Comparison of ENCODE assay signal across 8 mouse cellular contexts in genomic region chr12:74055336-74055931, GRCm38 (mm10). TPM values are rescaled to one million over a fixed set of nuclear protein-coding genes. Genes with fewer than 3 reads are reported as not detected.
DNase-seq lines count a peak whose midpoint lies in the region; ATAC-seq and TF ChIP-seq lines count a peak whose summit lies in the region.
"Had no signal": no experiment of that assay in that cellular context is flagged by ENCODE, and none has a peak within 500 bp of the region (broad histone marks: within the 10 kb centered on the region; RNA-seq: fewer than 3 reads in every experiment).

No protein-coding gene starts in this region.

- dilution Hi-C loops in CH12.LX (cut with MboI; ENCODE audit: extremely low pct_ligation_motif_present, extremely low pct_unique_long_range_greater_than_20kb, low sequenced_read_pairs): no loop called here

- H3K4me1 ChIP-seq in CH12.LX (ENCODE audit: control insufficient read depth in 1 of 2, insufficient read depth in 2 of 2): no peaks in the 10 kb centered on the region
- H3K4me1 ChIP-seq in hindbrain, embryonic 15.5 days (replicated peaks): no peaks in the 10 kb centered on the region
- no peaks in the 10 kb centered on the region for H3K4me1 ChIP-seq in neural tube, embryonic 11.5 days (ENCODE audit: control insufficient read depth, insufficient read depth, low read length)
- H3K4me1 ChIP-seq: stomach, embryonic 15.5 days had no signal

- POLR2A ChIA-PET in Patski (lab: Charles Lee): no interaction called here

- no peaks in the 10 kb centered on the region for H3K79me2 ChIP-seq in CH12.LX (replicated peaks; ENCODE audit: control insufficient read depth, extremely low read depth, insufficient read depth, poor library complexity, severe bottlenecking)

- DNase-seq in CH12.LX (ENCODE audit: extremely low read depth) (peak; percentile 58), Patski (ENCODE audit: low read depth, low spot score) (no peak)
- DNase-seq in embryo, embryonic 11.5 days (ENCODE audit: low read depth, low spot score): peak; percentile 31
- peak; percentile 80 to 83 for DNase-seq in left cerebral cortex, adult 2 months (ENCODE audit: extremely low spot score in 1 of 2, low spot score in 2 of 2)
- peak; percentile 76 for DNase-seq in neural tube, embryonic 11.5 days (ENCODE audit: low spot score)
- peak; percentile 69 for DNase-seq in thymus, postnatal 4 days

- no peak overlapping the region for H3K4me2 ChIP-seq in CH12.LX (ENCODE audit: insufficient read depth, low read depth, poor library complexity, severe bottlenecking)
- no peak overlapping the region for H3K4me2 ChIP-seq in hindbrain, embryonic 15.5 days
- H3K4me2 ChIP-seq in neural tube, embryonic 11.5 days (ENCODE audit: low read depth): no peak overlapping the region
- H3K4me2 ChIP-seq: stomach, embryonic 15.5 days had no signal

- no peak overlapping the region for H3K9ac ChIP-seq in CH12.LX (ENCODE audit: insufficient read depth, low read depth)
- H3K9ac ChIP-seq in hindbrain, embryonic 15.5 days: no peak overlapping the region
- no peak overlapping the region for H3K9ac ChIP-seq in neural tube, embryonic 11.5 days (ENCODE audit: low read length)
- H3K9ac ChIP-seq: stomach, embryonic 15.5 days had no signal

- peak; percentile 43 to 77; a peak in 3 of 4 replicates for TF ChIP-seq CTCF in CH12.LX (conservative IDR thresholded peaks at IDR 0.05 in 1 of 2, IDR thresholded peaks at IDR 0.05 in 1 of 2; ENCODE audit: low read depth in 2 of 2, low read length in 2 of 2)
- peak; percentile 53 for TF ChIP-seq CTCF in Patski (IDR thresholded peaks at IDR 0.05)
- TF ChIP-seq CTCF in left cerebral cortex, adult 2 months (IDR thresholded peaks at IDR 0.05): peak; percentile 91

- in situ Hi-C loops in CH12.LX (cut with MboI; ENCODE audit: low pct_ligation_motif_present, low pct_unique_long_range_greater_than_20kb, low sequenced_read_pairs): no loop called here
- in situ Hi-C loops in Patski (cut with MboI; ENCODE audit: low pct_unique_long_range_greater_than_20kb): no loop called here

- TF ChIP-seq POLR2A in CH12.LX (IDR thresholded peaks at IDR 0.05; ENCODE audit: low read depth, low read length): no peak

- H3K27ac ChIP-seq in CH12.LX (ENCODE audit: insufficient read depth, low read depth): no peak overlapping the region
- 0 out of 2 replicates have a peak overlapping the region, but pooled peaks have one; percentile 1 for H3K27ac ChIP-seq in hindbrain, embryonic 15.5 days (replicated peaks)
- peak overlapping the region; percentile 75 for H3K27ac ChIP-seq in left cerebral cortex, adult 2 months
- no peak overlapping the region for H3K27ac ChIP-seq in neural tube, embryonic 11.5 days (ENCODE audit: low read depth, low read length)
- H3K27ac ChIP-seq: stomach, embryonic 15.5 days had no signal

- H3K27me3 ChIP-seq in CH12.LX (replicated peaks) (no peaks in the 10 kb centered on the region), Patski (peaks cover 22% of the 10 kb centered on the region)
- no peaks in the 10 kb centered on the region for H3K27me3 ChIP-seq in hindbrain, embryonic 15.5 days
- no peaks in the 10 kb centered on the region for H3K27me3 ChIP-seq in neural tube, embryonic 11.5 days (ENCODE audit: control insufficient read depth, insufficient read depth, low read length)
- H3K27me3 ChIP-seq: stomach, embryonic 15.5 days had no signal

- H3K9me3 ChIP-seq in CH12.LX (replicated peaks; ENCODE audit: low read length): no peaks in the 10 kb centered on the region
- no peaks in the 10 kb centered on the region for H3K9me3 ChIP-seq in hindbrain, embryonic 15.5 days
- H3K9me3 ChIP-seq in neural tube, embryonic 11.5 days (ENCODE audit: control insufficient read depth, low read length): no peaks in the 10 kb centered on the region
- H3K9me3 ChIP-seq: stomach, embryonic 15.5 days had no signal

- TF ChIP-seq RAD21 in CH12.LX (IDR thresholded peaks at IDR 0.05; ENCODE audit: low read depth, low read length): peak; percentile 76

- intact Hi-C loops in left cerebral cortex, adult 2 months (cut with DNase I): loop anchor here (5.0 kb wide), 3 partner anchors 52 to 237 kb away; no protein-coding TSS in a partner anchor

- no peaks in the 10 kb centered on the region for H3K36me3 ChIP-seq in CH12.LX (replicated peaks in 1 of 2; ENCODE audit: control insufficient read depth in 1 of 2, insufficient read depth in 1 of 2, low read length in 1 of 2)
- H3K36me3 ChIP-seq in hindbrain, embryonic 15.5 days: no peaks in the 10 kb centered on the region
- no peaks in the 10 kb centered on the region for H3K36me3 ChIP-seq in neural tube, embryonic 11.5 days (ENCODE audit: control insufficient read depth, insufficient read depth, low read length)
- H3K36me3 ChIP-seq: stomach, embryonic 15.5 days had no signal

- TF ChIP-seq EP300 in CH12.LX (IDR thresholded peaks at IDR 0.05; ENCODE audit: low read length): no peak

- no peak overlapping the region for H3K4me3 ChIP-seq in CH12.LX (replicated peaks in 1 of 3; ENCODE audit: low read depth in 2 of 3, low read length in 2 of 3, poor library complexity in 1 of 3)
- H3K4me3 ChIP-seq in hindbrain, embryonic 15.5 days: no peak overlapping the region
- H3K4me3 ChIP-seq in left cerebral cortex, adult 2 months: no peak overlapping the region
- H3K4me3 ChIP-seq in neural tube, embryonic 11.5 days (ENCODE audit: low read depth, low read length): no peak overlapping the region
- H3K4me3 ChIP-seq: stomach, embryonic 15.5 days had no signal

- CTCF ChIA-PET in Patski (lab: Charles Lee): interaction anchor here (1.5 kb wide), 1 partner anchor 9 kb away, joined by 5 read pairs; no protein-coding TSS in a partner anchor

- WGBS in hindbrain, embryonic 15.5 days: 39% methylated on average over 12 of the region's 12 CpGs
- WGBS in neural tube, embryonic 11.5 days: 61% methylated on average over 12 of the region's 12 CpGs

- no peak for ATAC-seq in Patski
- ATAC-seq in hindbrain, embryonic 15.5 days (ENCODE audit: low FRiP score, low read depth): peak; percentile 91
- peak; percentile 75 for ATAC-seq in neural tube, embryonic 11.5 days (ENCODE audit: insufficient read depth, low FRiP score, low TSS enrichment)

TF ChIP-seq in CH12.LX, 34 proteins besides CTCF, POLR2A, EP300 and RAD21:
- TF ChIP-seq NELFE (IDR thresholded peaks at IDR 0.05; ENCODE audit: low read depth, low read length) (no peak), IRF4 (IDR thresholded peaks at IDR 0.05; ENCODE audit: low read depth, low read length) (peak; percentile 14; the same call in 1 of the 2 replicates), JUND (conservative IDR thresholded peaks at IDR 0.05; ENCODE audit: low read depth, low read length) (no peak), SIN3A (IDR thresholded peaks at IDR 0.05; ENCODE audit: low read length) (no peak), MAX (IDR thresholded peaks at IDR 0.05; ENCODE audit: low read length) (no peak), ZKSCAN1 (IDR thresholded peaks at IDR 0.05; ENCODE audit: borderline replicate concordance, low read depth, low read length) (no peak), E2F4 (IDR thresholded peaks at IDR 0.05; ENCODE audit: insufficient replicate concordance, low read depth, low read length) (no peak), ZC3H11A (IDR thresholded peaks at IDR 0.05; ENCODE audit: low read depth, low read length) (peak; percentile 28; the same call in 1 of the 2 replicates), NRF1 (IDR thresholded peaks at IDR 0.05; ENCODE audit: low read depth, low read length) (no peak), TCF12 (IDR thresholded peaks at IDR 0.05; ENCODE audit: low read depth, low read length) (no peak), USF1 (IDR thresholded peaks at IDR 0.05; ENCODE audit: low read depth, low read length) (no peak), CHD2 (IDR thresholded peaks at IDR 0.05; ENCODE audit: low read length) (no peak), ELF1 (IDR thresholded peaks at IDR 0.05; ENCODE audit: low read depth, low read length) (0 out of 2 replicates have a peak, but pooled peaks have one; percentile 10), SMC3 (IDR thresholded peaks at IDR 0.05; ENCODE audit: low read depth, low read length) (peak; percentile 79), BHLHE40 (IDR thresholded peaks at IDR 0.05; ENCODE audit: low read depth, low read length) (no peak), TBP (conservative IDR thresholded peaks at IDR 0.05; ENCODE audit: low read depth, low read length) (no peak), MXI1 (IDR thresholded peaks at IDR 0.05; ENCODE audit: low read depth, low read length) (no peak)

RNA-seq across cellular contexts. Expression of gene Syt16, which starts 58.0 kb away (rescaled TPM):
- total RNA-seq in CH12.LX (2012; rRNA removed): not detected in 2 replicates
- 0.05 TPM in 2 replicates for total RNA-seq in CH12.LX (2014; rRNA removed)
- polyA plus RNA-seq in CH12.LX (2012; ENCODE audit: insufficient read length, low read depth): not detected in 2 replicates
- not detected for polyA plus RNA-seq in Patski (2021)
- 71.3 and 81.7 TPM in 2 replicates for polyA plus RNA-seq in hindbrain, embryonic 15.5 days (2015; fragmentation: Nextera tagmentation; extraction: Ambion mirVana)
- total RNA-seq in left cerebral cortex, adult 2 months (2021): 10 to 100 TPM; 78.1 to 82.7 TPM
- 6.7 and 9.3 TPM in 2 replicates for polyA plus RNA-seq in neural tube, embryonic 11.5 days (2014; fragmentation: Nextera tagmentation; extraction: Ambion mirVana)

Comparison
In these comparisons a context has a peak if more than half of its experiments do, and no peak if none do; other contexts are left out.
1. H3K27ac ChIP-seq: peak in hindbrain, embryonic 15.5 days (single experiment) and left cerebral cortex, adult 2 months (single experiment); none in CH12.LX (single experiment) and neural tube, embryonic 11.5 days (single experiment).
2. Peak in every context shown above with its lines, with median percentiles within 50 percentile points of each other: CTCF ChIP-seq.